Mouse (Mus musculus) ES-Bruce4 (cell line): ENCODE data around the gene Dazap2.
A peak's percentile ranks its signal among the peaks of the same experiment; 100 is the strongest.

Source experiments
- CTCF ChIP-seq: IDR thresholded peaks from one replicate; pipeline ENCODE4 v1.8.1; 2011; ENCODE audit warnings: low read depth, low read length
- EP300 ChIP-seq: IDR thresholded peaks from 2 replicates; pipeline ENCODE4 v1.6.1; 2011; ENCODE audit warnings: low read depth, low read length; ENCODE audit not compliant: insufficient read depth
- POLR2A ChIP-seq: IDR thresholded peaks from one replicate; pipeline ENCODE4 v1.8.1; 2011; ENCODE audit warnings: low read length; ENCODE audit not compliant: insufficient read depth

DNA sequence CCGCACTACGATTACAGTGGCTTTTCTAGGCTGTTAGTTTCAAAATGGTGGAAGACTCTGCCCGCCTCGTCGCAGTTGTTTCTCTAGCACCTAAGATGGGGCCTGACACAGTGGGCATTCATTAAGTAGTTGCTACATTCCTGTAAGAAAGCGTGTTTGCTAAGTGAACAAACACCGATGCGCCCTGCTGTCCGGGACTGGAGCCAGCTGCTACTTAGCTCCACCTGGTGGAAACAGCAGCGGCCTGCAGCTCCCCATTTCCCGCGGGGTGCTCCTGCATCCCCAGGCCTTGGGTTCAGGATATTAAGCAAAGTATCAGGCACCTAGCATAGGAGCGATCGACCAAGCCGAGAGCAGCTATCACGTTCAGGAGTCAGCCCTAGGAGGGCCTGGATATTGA lies 1.6 kb upstream of the Dazap2 start:
- peak; percentile 84 for TF ChIP-seq CTCF
- TF ChIP-seq EP300: 0 out of 2 replicates have a peak, but pooled peaks have one; percentile 8
- TF ChIP-seq POLR2A: no peak
